Mouse (Mus musculus) small intestine, adult 2 months (tissue): ENCODE data around the gene 3110082J24Rik.

Source experiments
- CTCF ChIP-seq: fragments of 200-500 bp; IDR thresholded peaks from 2 replicates; pipeline ENCODE4 v1.5.1; 2012; ENCODE audit warnings: low read depth, mild to moderate bottlenecking, control low read depth, inconsistent platforms, low read length, moderate library complexity, mixed read lengths; ENCODE audit not compliant: insufficient replicate concordance, insufficient read length; ENCODE audit errors: extremely low read depth
- POLR2A ChIP-seq: fragments of 200-500 bp; IDR thresholded peaks from 2 replicates; pipeline ENCODE4 v1.6.1; 2012; ENCODE audit warnings: low read depth, mild to moderate bottlenecking, control low read depth, inconsistent platforms, low read length, moderate library complexity

GRCm38 (mm10) chr5:30148133-30148920 is 42.4 kb upstream of the 3110082J24Rik start:
- no peak for TF ChIP-seq CTCF
- TF ChIP-seq POLR2A = no peak
